Mouse (Mus musculus) bone marrow macrophage, adult 2 months (primary cell): ENCODE data around the gene Fbxl2.

Source experiments
- CTCF ChIP-seq: IDR thresholded peaks from 2 replicates; pipeline ENCODE4 v1.5.1; 2012; ENCODE audit warnings: low read depth, mild to moderate bottlenecking, low read length, moderate library complexity
- POLR2A ChIP-seq: IDR thresholded peaks from 2 replicates; pipeline ENCODE4 v1.6.1; 2012; ENCODE audit warnings: mild to moderate bottlenecking, low read depth, low read length, borderline replicate concordance

DNA sequence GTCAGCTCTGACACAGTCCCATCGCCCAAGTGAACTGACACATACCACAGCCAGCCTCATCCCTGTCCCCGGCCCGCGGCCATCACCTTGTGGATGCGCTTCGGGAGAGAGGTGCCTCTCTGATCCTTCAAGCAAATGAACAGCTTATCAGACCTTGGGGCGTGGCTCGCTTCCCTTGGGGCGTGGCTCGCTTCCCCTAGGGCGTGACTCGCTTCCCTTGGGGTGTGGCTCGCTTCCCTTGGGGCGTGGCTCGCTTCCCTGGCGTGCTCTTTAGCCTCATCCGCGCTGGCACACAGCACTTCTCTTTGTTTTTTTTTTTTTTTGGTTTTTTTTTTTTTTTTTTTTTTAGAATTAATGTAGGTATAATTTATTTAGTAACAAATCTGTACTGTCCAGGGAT, 34.8 kb downstream of the Fbxl2 start:
- TF ChIP-seq CTCF: no peak
- no peak for TF ChIP-seq POLR2A
